ENCODE assay signal across 19 mouse cellular contexts in the genomic region with DNA sequence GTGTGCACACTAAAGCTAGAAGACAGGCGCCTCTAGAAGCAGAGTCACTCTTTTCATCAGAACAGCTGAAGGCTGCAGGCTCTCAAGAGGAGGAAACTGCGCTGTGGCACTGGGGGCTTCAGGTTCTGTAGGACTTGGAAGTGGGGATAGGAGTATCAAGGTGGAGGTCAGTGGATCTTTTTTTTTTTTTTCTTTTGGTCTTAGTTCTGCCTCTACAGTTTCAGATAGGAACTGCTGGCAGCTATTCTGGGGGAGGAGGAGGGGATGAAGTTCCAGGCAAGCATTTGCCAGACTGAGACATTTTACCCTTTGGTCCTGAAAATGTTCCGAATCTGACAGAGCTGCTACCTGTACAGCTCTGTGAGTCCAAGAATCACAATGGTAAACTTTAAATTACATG.
"Had no signal": no experiment of that assay in that cellular context is flagged by ENCODE, and none has a peak within 500 bp of the region (broad histone marks: within the 10 kb centered on the region; RNA-seq: fewer than 3 reads in every experiment).

No protein-coding gene starts in this region.

- H3K36me3 ChIP-seq: intestine, embryonic 15.5 days; kidney, embryonic 15.5 days; limb, embryonic 12.5 days; limb, embryonic 15.5 days; lung, embryonic 15.5 days; midbrain, embryonic 10.5 days; neural tube, embryonic 12.5 days; neural tube, embryonic 15.5 days had no signal

- ATAC-seq: intestine, embryonic 15.5 days had no signal

- H3K9me3 ChIP-seq: intestine, embryonic 15.5 days; kidney, embryonic 15.5 days; limb, embryonic 12.5 days; limb, embryonic 15.5 days; lung, embryonic 15.5 days; megakaryocyte, embryonic 14.5 days; midbrain, embryonic 10.5 days; neural tube, embryonic 12.5 days; neural tube, embryonic 15.5 days had no signal

- H3K27ac ChIP-seq: intestine, embryonic 15.5 days; kidney, embryonic 15.5 days; limb, embryonic 12.5 days; limb, embryonic 15.5 days; liver, embryonic 14.5 days; lung, embryonic 15.5 days; midbrain, embryonic 10.5 days; neural tube, embryonic 12.5 days; neural tube, embryonic 15.5 days had no signal

- DNase-seq: kidney, adult 11 months; kidney, adult 8-10 months; kidney, postnatal 10 days; kidney, postnatal 36 days; layer of hippocampus, adult 9-11 months; lung, adult 18-20 months; lung, postnatal 10 days; lung, postnatal 36 days; midbrain, embryonic 14.5 days had no signal

- H3K9ac ChIP-seq: intestine, embryonic 15.5 days; kidney, embryonic 15.5 days; limb, embryonic 12.5 days; limb, embryonic 15.5 days; liver, embryonic 14.5 days; lung, embryonic 15.5 days; neural tube, embryonic 12.5 days; neural tube, embryonic 15.5 days had no signal

- H3K4me1 ChIP-seq: intestine, embryonic 15.5 days; limb, embryonic 12.5 days; lung, embryonic 15.5 days; midbrain, embryonic 10.5 days; neural tube, embryonic 12.5 days; neural tube, embryonic 15.5 days had no signal

- H3K4me3 ChIP-seq: intestine, embryonic 15.5 days; kidney, embryonic 15.5 days; limb, embryonic 12.5 days; limb, embryonic 15.5 days; lung, embryonic 15.5 days; midbrain, embryonic 10.5 days; neural tube, embryonic 12.5 days; neural tube, embryonic 15.5 days had no signal

- H3K4me2 ChIP-seq: intestine, embryonic 15.5 days; kidney, embryonic 15.5 days; limb, embryonic 12.5 days; limb, embryonic 15.5 days; lung, embryonic 15.5 days; neural tube, embryonic 12.5 days; neural tube, embryonic 15.5 days had no signal

- H3K27me3 ChIP-seq: intestine, embryonic 15.5 days; kidney, embryonic 15.5 days; limb, embryonic 12.5 days; limb, embryonic 15.5 days; lung, embryonic 15.5 days; megakaryocyte, embryonic 14.5 days; neural tube, embryonic 12.5 days; neural tube, embryonic 15.5 days had no signal
